Mouse (Mus musculus) testis, adult 2 months (tissue): Measurements from ENCODE around the gene Zfp830.

Source experiments
- CTCF ChIP-seq: fragments of 200-500 bp; IDR thresholded peaks from 2 replicates; pipeline ENCODE4 v1.5.1; 2012; ENCODE audit warnings: low read depth, mild to moderate bottlenecking, inconsistent platforms, low read length, moderate library complexity; ENCODE audit not compliant: control insufficient read depth, insufficient read depth, insufficient replicate concordance
- POLR2A ChIP-seq: fragments of 200-500 bp; IDR thresholded peaks from 2 replicates; pipeline ENCODE4 v1.6.1; 2012; ENCODE audit warnings: low read depth, mild to moderate bottlenecking, inconsistent platforms, low read length, moderate library complexity; ENCODE audit not compliant: control insufficient read depth

- TF ChIP-seq POLR2A (no peak), CTCF (no peak)
These were observed 8.2 kb upstream of the Zfp830 start for GRCm38 (mm10) chr11:82755919-82756318.
